Mouse (Mus musculus): ENCODE data around the gene Snx21. TPM values are rescaled to one million over a fixed set of nuclear protein-coding genes. Genes with fewer than 3 reads are reported as not detected.
A peak's percentile ranks its signal among the peaks of the same experiment; 100 is the strongest.

Snx21 gene
- 2.0 and 2.2 TPM in 2 replicates for total RNA-seq (2017)

- ATAC-seq (replicated peaks in 1 of 2; ENCODE audit: insufficient read depth in 1 of 2, low FRiP score in 2 of 2, low TSS enrichment in 1 of 2, low read depth in 1 of 2, poor library complexity in 2 of 2, severe bottlenecking in 2 of 2) = peak; percentile 37 to 57
Measured at GRCm38 (mm10) chr2:164785481-164786387, at the start of gene Snx21. Gene Snx21 (plus strand): TSS chr2:164785823.

- no peak for ATAC-seq (replicated peaks in 1 of 2; ENCODE audit: insufficient read depth in 1 of 2, low FRiP score in 2 of 2, low TSS enrichment in 1 of 2, low read depth in 1 of 2, poor library complexity in 2 of 2, severe bottlenecking in 2 of 2)
Measured at GRCm38 (mm10) chr2:164737377-164738090, 48.1 kb upstream of the Snx21 start.

- no peak for ATAC-seq (replicated peaks in 1 of 2; ENCODE audit: insufficient read depth in 1 of 2, low FRiP score in 2 of 2, low TSS enrichment in 1 of 2, low read depth in 1 of 2, poor library complexity in 2 of 2, severe bottlenecking in 2 of 2)
Measured at GRCm38 (mm10) chr2:164739876-164740275, 45.7 kb upstream of the Snx21 start.

GRCm38 (mm10) chr2:164744987-164745386, 40.6 kb upstream of the Snx21 start:
- peak in 1 of 2 experiments; percentile 37; a peak in 3 of 4 replicates for ATAC-seq (replicated peaks in 1 of 2; ENCODE audit: insufficient read depth in 1 of 2, low FRiP score in 2 of 2, low TSS enrichment in 1 of 2, low read depth in 1 of 2, poor library complexity in 2 of 2, severe bottlenecking in 2 of 2)

- ATAC-seq (replicated peaks in 1 of 2; ENCODE audit: insufficient read depth in 1 of 2, low FRiP score in 2 of 2, low TSS enrichment in 1 of 2, low read depth in 1 of 2, poor library complexity in 2 of 2, severe bottlenecking in 2 of 2) = peak; percentile 74 to 85
Measured at GRCm38 (mm10) chr2:164745843-164746479, 39.7 kb upstream of the Snx21 start, which contains the start of the genes Wfdc3 and Dnttip1. Gene Wfdc3 (minus strand): TSS chr2:164745931. Gene Dnttip1 (plus strand): TSS chr2:164745983.

- ATAC-seq (replicated peaks in 1 of 2; ENCODE audit: insufficient read depth in 1 of 2, low FRiP score in 2 of 2, low TSS enrichment in 1 of 2, low read depth in 1 of 2, poor library complexity in 2 of 2, severe bottlenecking in 2 of 2) = no peak
Measured at GRCm38 (mm10) chr2:164746693-164747092, 38.9 kb upstream of the Snx21 start.

- ATAC-seq (replicated peaks in 1 of 2; ENCODE audit: insufficient read depth in 1 of 2, low FRiP score in 2 of 2, low TSS enrichment in 1 of 2, low read depth in 1 of 2, poor library complexity in 2 of 2, severe bottlenecking in 2 of 2) = no peak
Measured at GRCm38 (mm10) chr2:164748191-164748590, 37.4 kb upstream of the Snx21 start.

GRCm38 (mm10) chr2:164748991-164749390, 36.6 kb upstream of the Snx21 start:
- ATAC-seq (replicated peaks in 1 of 2; ENCODE audit: insufficient read depth in 1 of 2, low FRiP score in 2 of 2, low TSS enrichment in 1 of 2, low read depth in 1 of 2, poor library complexity in 2 of 2, severe bottlenecking in 2 of 2) = no peak

- no peak for ATAC-seq (replicated peaks in 1 of 2; ENCODE audit: insufficient read depth in 1 of 2, low FRiP score in 2 of 2, low TSS enrichment in 1 of 2, low read depth in 1 of 2, poor library complexity in 2 of 2, severe bottlenecking in 2 of 2)
Measured at GRCm38 (mm10) chr2:164752454-164752853, 33.2 kb upstream of the Snx21 start.

- peak; percentile 73 to 78 for ATAC-seq (replicated peaks in 1 of 2; ENCODE audit: insufficient read depth in 1 of 2, low FRiP score in 2 of 2, low TSS enrichment in 1 of 2, low read depth in 1 of 2, poor library complexity in 2 of 2, severe bottlenecking in 2 of 2)
Measured at GRCm38 (mm10) chr2:164754105-164754504, 31.5 kb upstream of the Snx21 start.

GRCm38 (mm10) chr2:164754800-164755199, 30.8 kb upstream of the Snx21 start:
- no peak for ATAC-seq (replicated peaks in 1 of 2; ENCODE audit: insufficient read depth in 1 of 2, low FRiP score in 2 of 2, low TSS enrichment in 1 of 2, low read depth in 1 of 2, poor library complexity in 2 of 2, severe bottlenecking in 2 of 2)

- ATAC-seq (replicated peaks in 1 of 2; ENCODE audit: insufficient read depth in 1 of 2, low FRiP score in 2 of 2, low TSS enrichment in 1 of 2, low read depth in 1 of 2, poor library complexity in 2 of 2, severe bottlenecking in 2 of 2) = no peak
Measured at GRCm38 (mm10) chr2:164757841-164758240, 27.8 kb upstream of the Snx21 start.

- no peak for ATAC-seq (replicated peaks in 1 of 2; ENCODE audit: insufficient read depth in 1 of 2, low FRiP score in 2 of 2, low TSS enrichment in 1 of 2, low read depth in 1 of 2, poor library complexity in 2 of 2, severe bottlenecking in 2 of 2)
Measured at GRCm38 (mm10) chr2:164758692-164759091, 26.9 kb upstream of the Snx21 start.

- ATAC-seq (replicated peaks in 1 of 2; ENCODE audit: insufficient read depth in 1 of 2, low FRiP score in 2 of 2, low TSS enrichment in 1 of 2, low read depth in 1 of 2, poor library complexity in 2 of 2, severe bottlenecking in 2 of 2) = no peak
Measured at GRCm38 (mm10) chr2:164760059-164760833, 25.4 kb upstream of the Snx21 start.

- peak in 1 of 2 experiments; percentile 5; a peak in 1 of 4 replicates for ATAC-seq (replicated peaks in 1 of 2; ENCODE audit: insufficient read depth in 1 of 2, low FRiP score in 2 of 2, low TSS enrichment in 1 of 2, low read depth in 1 of 2, poor library complexity in 2 of 2, severe bottlenecking in 2 of 2)
Measured at GRCm38 (mm10) chr2:164761502-164761901, 24.1 kb upstream of the Snx21 start.

GRCm38 (mm10) chr2:164761971-164762370, 23.7 kb upstream of the Snx21 start:
- no peak for ATAC-seq (replicated peaks in 1 of 2; ENCODE audit: insufficient read depth in 1 of 2, low FRiP score in 2 of 2, low TSS enrichment in 1 of 2, low read depth in 1 of 2, poor library complexity in 2 of 2, severe bottlenecking in 2 of 2)

GRCm38 (mm10) chr2:164762593-164762992, 23.0 kb upstream of the Snx21 start:
- no peak for ATAC-seq (replicated peaks in 1 of 2; ENCODE audit: insufficient read depth in 1 of 2, low FRiP score in 2 of 2, low TSS enrichment in 1 of 2, low read depth in 1 of 2, poor library complexity in 2 of 2, severe bottlenecking in 2 of 2)
